Mouse (Mus musculus) hindbrain, embryonic 13.5 days (tissue): ENCODE results near the gene Otub2. TPM values are rescaled to one million over a fixed set of nuclear protein-coding genes. Genes with fewer than 3 reads are reported as not detected.

Source experiments
- ATAC-seq: fragments of 200-750 bp; cut with Nextera tagmentation; 2 replicates; pipeline ENCODE4 v1.8.0; 2017; ENCODE audit warnings: moderate TSS enrichment; ENCODE audit not compliant: low FRiP score
- H3K27ac ChIP-seq: fragments of 300-500 bp; sonication (generic); 2 replicates; pipeline ENCODE4 v1.5.1; 2015; ENCODE audit warnings: inconsistent platforms, mild to moderate bottlenecking, moderate library complexity
- H3K27me3 ChIP-seq: fragments of 300-500 bp; sonication (generic); 2 replicates; pipeline ENCODE4 v1.6.1; 2015; ENCODE audit warnings: mild to moderate bottlenecking, inconsistent platforms
- H3K36me3 ChIP-seq: fragments of 300-500 bp; sonication (generic); 2 replicates; pipeline ENCODE4 v1.6.1; 2015; ENCODE audit warnings: mild to moderate bottlenecking, inconsistent platforms
- H3K4me1 ChIP-seq: fragments of 300-500 bp; sonication (generic); replicated peaks from 2 replicates; pipeline ENCODE4 v1.6.1; 2015; ENCODE audit warnings: inconsistent platforms
- H3K4me2 ChIP-seq: fragments of 300-500 bp; sonication (generic); 2 replicates; pipeline ENCODE4 v1.6.1; 2015; ENCODE audit warnings: inconsistent platforms, mild to moderate bottlenecking, moderate library complexity
- H3K4me3 ChIP-seq: fragments of 300-500 bp; sonication (generic); 2 replicates; pipeline ENCODE4 v1.5.1; 2015; ENCODE audit warnings: mild to moderate bottlenecking, inconsistent platforms
- H3K9ac ChIP-seq: fragments of 300-500 bp; sonication (generic); 2 replicates; pipeline ENCODE4 v1.6.1; 2015; ENCODE audit warnings: mild to moderate bottlenecking, inconsistent platforms
- H3K9me3 ChIP-seq: fragments of 300-500 bp; sonication (generic); 2 replicates; pipeline ENCODE4 v1.6.1; 2016; ENCODE audit warnings: inconsistent platforms
- WGBS: fragments of 180-500 bp; shearing (Covaris S2); methylation state at CpG from one replicate; pipeline ENCODE4 v1.1.7; 2015; 5-methylcytosine and 5-hydroxymethylcytosine counted together
- polyA plus RNA-seq: library from polyadenylated mRNA; unstranded; fragments of >200 nt; fragmentation: Nextera tagmentation; extraction: Ambion mirVana; gene quantifications from 2 replicates; pipeline ENCODE4 v1.2.1, GENCODE M21; 2015

Otub2 gene
- polyA plus RNA-seq: 20.2 and 21.5 TPM in 2 replicates

DNA sequence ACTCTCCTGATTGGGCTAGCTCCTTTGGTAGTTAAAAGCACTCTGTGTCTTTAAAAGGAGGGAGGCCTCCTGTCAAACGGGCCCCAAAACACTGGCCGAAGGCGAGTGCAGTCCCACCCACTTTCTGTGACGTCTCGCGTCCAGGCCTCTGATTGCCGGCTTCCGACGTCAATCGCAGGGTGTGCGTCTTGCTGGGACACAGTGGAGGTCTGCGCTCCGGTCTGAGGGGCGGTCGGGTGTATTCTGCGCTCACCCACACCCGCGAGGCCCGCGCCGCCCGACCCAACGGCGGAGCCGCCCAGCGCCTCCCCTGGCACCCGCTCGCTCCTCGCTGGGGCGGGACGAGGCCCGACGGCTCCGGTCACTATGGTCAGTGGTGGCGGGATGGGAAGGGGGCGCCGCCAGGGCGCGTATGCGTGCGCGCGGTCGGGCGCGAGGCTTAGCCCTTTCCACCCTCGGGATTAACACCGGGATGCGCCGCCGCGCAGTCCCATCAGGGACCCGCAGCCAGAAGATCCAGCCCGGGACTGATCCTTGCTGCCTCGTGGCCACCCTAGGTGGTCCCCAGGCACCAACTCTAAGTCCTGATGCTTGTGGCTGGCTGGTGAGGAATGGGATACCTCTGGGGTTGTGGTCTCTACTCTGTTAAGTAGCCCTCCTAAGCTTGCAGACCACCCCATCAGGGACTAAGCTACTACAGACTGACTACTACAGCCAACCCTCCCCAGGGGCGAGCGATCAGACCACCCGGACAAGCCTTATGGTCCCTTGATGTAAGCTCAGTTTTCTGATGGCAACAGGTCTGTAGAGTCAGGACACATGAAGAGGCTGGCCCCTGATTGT, at the start of gene Otub2:
TSS of gene Otub2 (plus strand) at position 178 of the 843 bp plus-strand sequence.
- Histone ChIP-seq H3K4me1 (peaks cover 22% of the 10 kb centered on the region), H3K36me3 (no peaks in the 10 kb centered on the region), H3K4me3 (peak within 1 kb of the TSS; percentile 73), H3K9ac (peak within 1 kb of the TSS; percentile 91), H3K4me2 (peak within 1 kb of the TSS; percentile 85), H3K9me3 (no peaks in the 10 kb centered on the region), H3K27ac (peak within 1 kb of the TSS; percentile 78), H3K27me3 (no peaks in the 10 kb centered on the region)
- WGBS: 1% methylated on average over 56 of the region's 58 CpGs
- ATAC-seq: peak; percentile 99

DNA sequence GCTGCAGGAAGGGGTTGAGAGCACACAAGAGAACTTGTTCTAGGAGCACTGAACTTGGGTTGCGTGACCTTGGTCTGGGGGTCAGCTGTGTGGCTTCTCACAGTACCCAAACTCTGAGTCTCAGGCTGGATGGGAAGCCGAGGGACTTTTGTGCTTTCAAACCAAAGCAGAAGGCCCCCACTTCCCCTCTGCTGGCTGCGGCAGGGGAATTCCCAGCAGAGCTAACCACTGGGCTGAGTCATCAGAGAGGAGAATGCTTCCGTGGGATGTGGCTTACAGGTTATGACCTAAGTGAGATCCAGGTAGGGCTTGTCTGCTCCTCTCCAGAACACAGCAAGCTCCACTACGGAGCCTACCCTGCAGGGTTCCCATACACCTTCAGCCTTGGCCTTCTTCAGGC, 47.3 kb upstream of the Otub2 start:
- Histone ChIP-seq H3K4me1 (no peaks in the 10 kb centered on the region), H3K9ac (no peak overlapping the region), H3K9me3 (no peaks in the 10 kb centered on the region), H3K4me3 (no peak overlapping the region), H3K27ac (no peak overlapping the region), H3K4me2 (no peak overlapping the region), H3K27me3 (0 out of 2 replicates have a peak, but pooled peaks cover 18% of the 10 kb centered on the region), H3K36me3 (no peaks in the 10 kb centered on the region)
- WGBS: 85% methylated on average over 5 of the region's 5 CpGs
- no peak for ATAC-seq

DNA sequence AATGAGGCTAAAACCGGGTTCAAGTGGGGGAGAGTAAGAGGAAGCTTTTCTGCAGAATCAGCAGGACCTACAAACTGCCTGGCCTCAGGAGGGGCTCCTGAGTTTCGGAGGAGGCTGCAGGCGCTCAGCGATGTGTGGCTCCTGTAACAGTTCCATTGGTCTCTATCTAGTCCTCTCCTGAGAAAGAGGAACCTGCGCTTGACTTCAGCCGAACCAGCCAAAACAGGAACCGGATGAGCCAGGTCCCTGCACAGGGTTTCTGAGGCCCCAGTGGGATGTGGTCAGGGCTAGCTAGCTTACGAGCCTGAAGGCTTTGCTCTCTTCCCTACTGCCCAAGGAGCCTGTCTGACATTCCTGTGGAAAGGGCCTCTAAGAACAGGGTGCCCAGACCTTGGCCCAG, 45.0 kb upstream of the Otub2 start:
- H3K27me3 ChIP-seq: 0 out of 2 replicates have a peak, but pooled peaks cover 20% of the 10 kb centered on the region
- H3K36me3 ChIP-seq: no peaks in the 10 kb centered on the region
- 75% methylated on average over 8 of the region's 8 CpGs for WGBS
- no peak for ATAC-seq
- H3K4me2 ChIP-seq: no peak overlapping the region
- no peak overlapping the region for H3K9ac ChIP-seq
- H3K4me3 ChIP-seq: no peak overlapping the region
- no peak overlapping the region for H3K27ac ChIP-seq
- no peaks in the 10 kb centered on the region; the same call in 1 of the 2 replicates for H3K4me1 ChIP-seq
- no peaks in the 10 kb centered on the region for H3K9me3 ChIP-seq

DNA sequence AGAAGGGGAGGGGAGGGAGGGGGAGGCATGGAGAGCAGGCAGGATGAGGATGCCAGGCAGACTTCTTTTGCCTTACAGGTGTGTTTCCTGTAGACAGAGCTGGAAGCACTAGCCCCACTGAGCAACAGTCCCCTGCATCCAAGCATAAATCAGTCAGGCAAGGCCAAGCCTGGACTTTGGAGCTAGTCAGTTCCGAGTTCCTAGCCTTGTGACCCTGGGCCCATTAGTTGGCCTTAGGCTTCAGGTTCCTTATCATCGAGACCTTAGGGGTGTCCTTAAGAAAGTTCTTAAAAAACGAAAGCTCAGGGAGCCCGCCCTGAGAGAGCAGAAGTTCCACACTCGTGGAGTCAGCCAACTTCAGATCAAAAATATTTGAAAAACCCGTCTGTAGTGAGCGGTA, 43.5 kb upstream of the Otub2 start:
- Histone ChIP-seq H3K27me3 (0 out of 2 replicates have a peak, but pooled peaks cover 20% of the 10 kb centered on the region), H3K4me3 (no peak overlapping the region), H3K27ac (no peak overlapping the region), H3K36me3 (no peaks in the 10 kb centered on the region), H3K4me2 (no peak overlapping the region), H3K9me3 (no peaks in the 10 kb centered on the region), H3K4me1 (no peaks in the 10 kb centered on the region; the same call in 1 of the 2 replicates), H3K9ac (no peak overlapping the region)
- no peak for ATAC-seq
- WGBS: 90% methylated on average over 7 of the region's 7 CpGs

DNA sequence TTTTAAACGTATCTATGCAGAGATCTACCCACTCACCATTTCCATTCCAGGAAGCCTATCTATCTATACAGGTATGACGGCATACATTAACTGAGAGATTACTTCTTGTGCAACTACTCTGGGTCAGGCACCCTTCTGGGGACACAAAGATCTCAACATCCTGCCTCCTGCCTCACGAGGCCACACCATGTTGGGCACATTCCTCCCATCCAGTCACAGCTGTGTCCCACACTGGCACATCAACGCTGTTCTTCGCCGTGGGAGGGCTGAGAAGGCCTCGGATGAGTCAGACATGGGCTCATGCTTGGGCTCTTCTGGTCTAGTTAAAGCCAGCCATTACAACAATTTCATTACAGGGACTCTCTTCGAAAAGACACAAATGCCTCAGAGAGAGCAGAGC, 41.5 kb upstream of the Otub2 start:
- Histone ChIP-seq H3K27me3 (0 out of 2 replicates have a peak, but pooled peaks cover 13% of the 10 kb centered on the region), H3K9me3 (no peaks in the 10 kb centered on the region; the same call in 1 of the 2 replicates), H3K36me3 (no peaks in the 10 kb centered on the region), H3K4me2 (no peak overlapping the region), H3K9ac (no peak overlapping the region), H3K4me1 (no peaks in the 10 kb centered on the region; the same call in 1 of the 2 replicates), H3K4me3 (no peak overlapping the region), H3K27ac (no peak overlapping the region)
- ATAC-seq: no peak
- 86% methylated on average over 8 of the region's 8 CpGs for WGBS

DNA sequence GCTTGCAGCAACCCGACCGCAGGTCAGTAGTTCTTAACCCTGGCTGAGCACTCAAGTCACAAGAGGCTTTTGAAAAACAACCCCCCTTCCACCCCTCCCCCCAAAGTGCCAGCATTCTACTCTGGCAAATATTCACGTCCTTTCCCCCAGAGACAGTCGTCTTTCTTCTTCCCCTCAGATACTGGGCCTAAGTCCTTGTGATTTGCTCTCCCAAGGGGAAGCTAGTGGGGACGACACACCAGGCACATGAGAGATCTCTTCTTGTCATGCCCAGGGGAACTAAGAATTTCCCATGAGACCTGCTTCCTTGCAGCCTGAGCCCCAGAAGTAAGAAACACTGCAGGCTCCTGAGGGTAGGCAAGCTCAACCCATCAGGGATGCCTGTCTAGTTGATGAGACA, 41.1 kb upstream of the Otub2 start:
- WGBS: 56% methylated on average over 5 of the region's 5 CpGs
- no peaks in the 10 kb centered on the region; the same call in 1 of the 2 replicates for H3K9me3 ChIP-seq
- H3K4me1 ChIP-seq: no peaks in the 10 kb centered on the region; the same call in 1 of the 2 replicates

DNA sequence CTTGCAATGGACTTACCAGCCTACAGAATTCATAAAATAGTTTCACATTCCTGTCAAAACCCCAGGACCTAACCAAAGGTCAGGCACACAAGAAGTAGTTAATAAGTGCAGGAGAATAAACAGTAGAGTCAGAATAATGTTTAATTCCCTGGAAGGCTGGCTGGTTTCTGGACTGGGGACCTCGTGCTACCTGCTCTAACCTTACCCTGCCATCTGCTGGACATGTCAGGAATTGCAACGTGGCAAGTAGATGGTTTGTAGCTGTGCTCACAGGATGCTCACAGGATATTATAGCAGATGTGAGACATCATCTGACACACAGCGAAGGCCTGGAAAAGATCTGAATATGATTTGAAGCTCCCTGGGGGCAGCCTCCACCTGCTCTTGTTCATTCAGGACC, 40.0 kb upstream of the Otub2 start:
- 3% methylated on average over 3 of the region's 3 CpGs for WGBS
- Histone ChIP-seq H3K27ac (no peak overlapping the region), H3K4me2 (no peak overlapping the region)

More for the DNA sequence above, 41.1 kb upstream of the Otub2 start:
- 0 out of 2 replicates have a peak, but pooled peaks cover 11% of the 10 kb centered on the region for H3K27me3 ChIP-seq
- H3K4me3 ChIP-seq: no peak overlapping the region
- no peak overlapping the region for H3K9ac ChIP-seq
- no peak overlapping the region for H3K4me2 ChIP-seq
- no peaks in the 10 kb centered on the region for H3K36me3 ChIP-seq
- ATAC-seq: no peak
- H3K27ac ChIP-seq: no peak overlapping the region

DNA sequence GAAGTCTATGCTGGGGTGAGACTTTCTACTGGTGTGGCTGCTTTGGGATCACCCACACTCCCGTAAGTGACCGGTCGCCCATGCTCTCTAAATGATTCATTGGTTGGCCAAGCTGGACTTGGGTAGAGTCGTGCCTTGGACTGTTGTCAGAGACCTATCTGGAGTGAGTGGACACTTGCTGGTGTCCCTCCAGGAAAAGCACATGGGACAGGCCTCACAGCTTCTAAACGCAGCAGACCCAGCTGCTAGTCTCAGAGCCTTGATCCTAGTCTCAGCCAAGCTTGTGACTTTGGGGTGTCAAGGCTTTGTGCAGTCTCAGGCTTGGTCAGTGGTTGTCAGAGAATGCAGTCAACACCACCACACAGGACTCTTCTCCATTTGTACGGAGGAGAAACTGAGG, 35.7 kb upstream of the Otub2 start:
- Histone ChIP-seq H3K27me3 (0 out of 2 replicates have a peak, but pooled peaks cover 4% of the 10 kb centered on the region), H3K4me1 (peaks cover 6% of the 10 kb centered on the region), H3K27ac (no peak overlapping the region), H3K9ac (no peak overlapping the region), H3K4me2 (no peak overlapping the region), H3K4me3 (no peak overlapping the region), H3K36me3 (no peaks in the 10 kb centered on the region), H3K9me3 (no peaks in the 10 kb centered on the region; the same call in 1 of the 2 replicates)
- ATAC-seq: no peak
- WGBS: 96% methylated on average over 6 of the region's 6 CpGs

More for the DNA sequence above, 40.0 kb upstream of the Otub2 start:
- peaks cover 3% of the 10 kb centered on the region for H3K4me1 ChIP-seq
- peak; percentile 62; the same call in 1 of the 2 replicates for ATAC-seq
- H3K36me3 ChIP-seq: no peaks in the 10 kb centered on the region
- no peaks in the 10 kb centered on the region; the same call in 1 of the 2 replicates for H3K9me3 ChIP-seq
- H3K9ac ChIP-seq: no peak overlapping the region
- H3K4me3 ChIP-seq: no peak overlapping the region
- H3K27me3 ChIP-seq: 0 out of 2 replicates have a peak, but pooled peaks cover 10% of the 10 kb centered on the region

DNA sequence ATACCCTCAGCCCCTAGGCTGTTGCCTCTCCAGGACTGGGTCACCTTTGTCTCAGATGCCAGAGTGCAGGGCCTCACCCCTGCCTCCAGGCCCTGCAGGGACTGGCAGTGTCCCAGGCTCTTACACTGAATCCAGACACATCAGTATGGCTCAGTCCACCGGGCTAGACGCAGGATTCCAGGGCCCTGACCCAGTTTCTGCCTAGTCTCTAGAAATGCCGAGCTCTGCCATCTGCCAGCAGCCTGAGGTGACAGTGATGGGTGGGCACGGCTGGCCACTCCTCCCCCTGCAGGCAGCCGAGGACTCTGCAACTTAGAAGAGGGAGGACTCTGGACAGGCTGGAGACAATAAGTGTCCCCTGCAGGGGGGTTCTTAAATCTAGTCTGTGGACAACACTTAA, 34.9 kb upstream of the Otub2 start:
- no peak overlapping the region for H3K4me2 ChIP-seq
- no peak overlapping the region for H3K9ac ChIP-seq
- H3K36me3 ChIP-seq: no peaks in the 10 kb centered on the region
- peaks cover 6% of the 10 kb centered on the region for H3K4me1 ChIP-seq
- 10% methylated on average over 5 of the region's 5 CpGs for WGBS
- H3K9me3 ChIP-seq: no peaks in the 10 kb centered on the region; the same call in 1 of the 2 replicates
- no peak overlapping the region for H3K4me3 ChIP-seq
- peak; percentile 35 for ATAC-seq
- H3K27me3 ChIP-seq: no peaks in the 10 kb centered on the region
- H3K27ac ChIP-seq: no peak overlapping the region

DNA sequence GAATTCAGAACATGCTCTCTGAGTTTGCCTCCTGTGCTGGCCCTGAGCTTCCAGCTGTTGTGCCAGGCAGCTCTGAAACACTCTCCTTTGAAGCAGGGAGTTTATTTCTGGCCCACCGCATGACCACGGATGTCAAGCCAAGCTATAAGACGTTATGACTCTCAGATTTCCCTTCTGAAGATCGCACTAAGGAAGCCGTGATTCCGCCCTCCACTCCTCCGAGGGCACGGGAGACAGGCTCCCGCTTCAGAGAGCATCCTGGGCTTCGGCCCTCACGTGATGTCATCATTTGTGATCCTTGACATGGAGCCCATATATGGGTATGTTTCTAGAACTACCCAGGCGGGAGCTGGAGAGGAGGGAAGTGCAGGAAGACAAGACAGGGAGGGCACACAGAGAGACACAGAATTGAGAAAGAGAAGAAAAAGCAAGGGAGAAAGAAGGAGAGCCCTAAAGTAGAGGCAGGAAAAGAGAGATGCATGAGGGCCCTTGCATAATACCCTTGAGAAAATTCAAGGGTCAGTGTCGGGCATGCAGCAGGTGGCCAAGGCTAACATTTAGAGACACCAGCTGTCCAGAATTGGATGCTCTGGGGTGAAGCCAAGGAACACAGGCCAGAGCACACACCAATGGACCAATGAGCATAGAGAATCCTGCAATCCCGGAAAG, 32.6 kb upstream of the Otub2 start, which contains the start of gene Asb2:
TSS of gene Asb2 (minus strand) at position 256 of the 669 bp plus-strand sequence.
- 77% methylated on average over 14 of the region's 14 CpGs for WGBS
- no peak within 1 kb of the TSS for H3K4me3 ChIP-seq
- H3K4me1 ChIP-seq: peaks cover 13% of the 10 kb centered on the region
- H3K4me2 ChIP-seq: no peak within 1 kb of the TSS
- no peaks in the 10 kb centered on the region for H3K36me3 ChIP-seq
- no peak for ATAC-seq
- no peaks in the 10 kb centered on the region for H3K27me3 ChIP-seq
- H3K27ac ChIP-seq: no peak within 1 kb of the TSS
- H3K9ac ChIP-seq: no peak within 1 kb of the TSS
- H3K9me3 ChIP-seq: no peaks in the 10 kb centered on the region; the same call in 1 of the 2 replicates

DNA sequence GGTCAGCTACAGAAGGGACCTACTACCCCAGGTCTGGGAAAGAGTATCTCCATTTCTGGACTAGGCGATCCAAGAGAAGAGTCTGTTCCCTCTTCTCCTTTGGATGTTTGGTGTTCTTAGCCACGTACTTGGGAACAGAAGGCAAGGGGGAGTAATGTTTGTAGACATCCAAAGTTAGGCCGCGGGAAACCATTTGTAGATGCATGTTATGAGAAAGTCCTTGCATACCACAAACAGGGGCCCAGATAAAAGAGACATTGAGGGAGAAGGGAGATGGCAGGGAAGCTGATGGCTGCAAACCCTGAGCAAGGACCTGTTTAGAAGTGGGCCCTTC, 32.1 kb upstream of the Otub2 start:
- no peak overlapping the region for H3K27ac ChIP-seq
- H3K27me3 ChIP-seq: no peaks in the 10 kb centered on the region
- 86% methylated on average over 4 of the region's 4 CpGs for WGBS
- H3K4me3 ChIP-seq: no peak overlapping the region
- H3K4me2 ChIP-seq: no peak overlapping the region
- no peak overlapping the region for H3K9ac ChIP-seq
- ATAC-seq: no peak
- H3K9me3 ChIP-seq: no peaks in the 10 kb centered on the region
- no peaks in the 10 kb centered on the region for H3K36me3 ChIP-seq
- H3K4me1 ChIP-seq: peaks cover 13% of the 10 kb centered on the region

DNA sequence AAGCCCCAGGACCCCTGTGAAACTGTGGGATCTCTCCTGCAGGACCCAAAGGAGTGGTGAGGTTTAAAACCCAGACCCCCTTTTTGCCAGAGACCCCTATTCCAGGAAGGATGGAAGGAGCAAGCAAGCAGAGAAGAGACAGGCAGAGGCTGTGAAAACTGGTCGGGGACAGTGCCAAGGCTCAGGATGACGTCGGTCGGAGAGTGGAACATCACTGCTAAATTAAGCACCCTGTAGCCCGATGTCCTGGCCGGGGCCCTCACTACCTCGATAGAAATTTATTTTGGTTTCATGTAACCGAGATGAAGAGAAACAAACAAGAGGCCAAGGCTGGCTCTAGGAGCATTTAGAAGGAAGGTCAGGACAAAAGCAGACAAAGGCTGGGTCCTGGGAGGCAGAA, 30.3 kb upstream of the Otub2 start:
- 70% methylated on average over 8 of the region's 8 CpGs for WGBS
- H3K27me3 ChIP-seq: no peaks in the 10 kb centered on the region

More for the DNA sequence above, 30.3 kb upstream of the Otub2 start:
- H3K4me2 ChIP-seq: no peak overlapping the region
- peaks cover 13% of the 10 kb centered on the region for H3K4me1 ChIP-seq
- no peak overlapping the region for H3K9ac ChIP-seq
- H3K36me3 ChIP-seq: no peaks in the 10 kb centered on the region
- H3K9me3 ChIP-seq: no peaks in the 10 kb centered on the region
- ATAC-seq: no peak
- H3K4me3 ChIP-seq: no peak overlapping the region
- H3K27ac ChIP-seq: no peak overlapping the region
